Mouse (Mus musculus) olfactory bulb, adult 2 months (tissue): ENCODE results near the gene Pqbp1.

ENCODE experiments used
- CTCF ChIP-seq: fragments of 200-500 bp; IDR thresholded peaks from 2 replicates; pipeline ENCODE4 v1.5.1; 2012; ENCODE audit warnings: low read depth, mild to moderate bottlenecking, low read length, moderate library complexity; ENCODE audit not compliant: insufficient read depth
- POLR2A ChIP-seq: fragments of 200-500 bp; IDR thresholded peaks from 2 replicates; pipeline ENCODE4 v1.6.1; 2012; ENCODE audit warnings: mild to moderate bottlenecking, low read depth, low read length, moderate library complexity; ENCODE audit not compliant: insufficient read depth

DNA sequence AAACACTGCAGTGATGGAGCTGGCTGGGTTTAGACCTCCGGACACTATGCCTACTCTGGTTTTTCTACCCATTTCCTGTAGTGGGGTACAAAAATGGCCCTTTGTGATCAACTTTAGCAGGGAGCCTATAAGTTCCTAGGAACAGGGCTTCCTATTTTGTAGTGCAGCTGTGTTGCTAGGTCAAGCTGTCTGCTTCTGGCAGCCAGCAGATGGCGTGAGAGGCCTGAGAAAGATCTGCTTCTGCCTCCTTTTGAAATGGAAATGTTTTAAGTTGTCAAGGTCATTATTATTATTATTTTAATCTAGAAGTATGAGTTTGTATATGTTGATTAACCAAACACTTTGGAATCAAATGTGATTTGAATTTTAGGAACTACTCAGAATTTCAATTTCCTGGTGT lies 44.5 kb downstream of the Pqbp1 start:
- TF ChIP-seq CTCF, result no peak
- TF ChIP-seq POLR2A, result no peak
